Mouse (Mus musculus) kidney, postnatal 36 days (tissue): ENCODE results near the gene Cxxc4.

Experiments
- DNase-seq, 2 experiments: peaks; one replicate each; pipeline ENCODE4 v3.0.0; 2021 to 2022; ENCODE audit warnings: mixed read lengths in 2 of 2

Gene Cxxc4

GRCm38 (mm10) chr3:134254221-134254620 is 17.9 kb downstream of the Cxxc4 start:
- no peak for DNase-seq

- DNase-seq = no peak
These were observed 22.4 kb downstream of the Cxxc4 start for GRCm38 (mm10) chr3:134258715-134259114.

GRCm38 (mm10) chr3:134259300-134259699 is 23.0 kb downstream of the Cxxc4 start:
- DNase-seq = no peak

- DNase-seq = no peak
These were observed 43.4 kb downstream of the Cxxc4 start for GRCm38 (mm10) chr3:134279655-134280054.

- no peak for DNase-seq
These were observed 45.5 kb downstream of the Cxxc4 start for GRCm38 (mm10) chr3:134281527-134282370.

DNA sequence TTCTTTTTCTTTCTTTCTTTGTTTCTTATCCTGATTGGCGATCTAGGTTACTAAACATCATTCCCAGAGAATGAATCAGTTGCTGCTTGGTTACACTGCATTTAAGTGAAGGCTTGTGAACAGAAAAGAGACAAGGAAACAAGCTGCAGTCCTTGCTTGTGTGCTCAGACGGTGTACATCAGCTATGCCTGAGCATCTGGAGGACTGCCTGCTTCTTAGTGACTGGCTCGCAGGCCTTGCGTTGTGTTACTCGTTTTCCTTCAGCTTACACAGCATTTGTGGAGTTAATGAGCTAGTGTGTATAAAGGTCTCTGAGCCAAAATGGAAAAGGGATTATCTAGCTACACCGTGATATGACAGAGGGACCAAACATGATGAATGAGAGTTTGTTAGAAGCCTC is 58.9 kb downstream of the Cxxc4 start:
- DNase-seq = no peak

GRCm38 (mm10) chr3:134302681-134303491 is 66.6 kb downstream of the Cxxc4 start:
- no peak for DNase-seq

DNA sequence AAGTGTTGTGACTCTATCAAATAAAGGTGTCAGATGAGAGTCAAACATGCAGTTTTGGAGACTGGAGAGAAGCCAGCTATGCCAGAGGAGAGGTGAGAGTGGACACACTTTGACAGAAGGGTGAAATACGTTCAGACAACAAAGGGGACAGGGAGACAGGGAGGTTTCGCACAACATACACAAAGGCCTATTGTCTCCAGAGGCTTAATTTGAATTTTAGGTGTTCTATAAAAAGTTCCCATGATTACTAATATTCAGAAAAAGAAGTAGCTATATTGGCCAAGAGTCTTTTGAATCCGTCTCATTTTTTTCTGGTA is 67.2 kb downstream of the Cxxc4 start:
- no peak for DNase-seq

GRCm38 (mm10) chr3:134306507-134306906 is 70.2 kb downstream of the Cxxc4 start:
- DNase-seq = no peak

- DNase-seq = no peak
These were observed 71.5 kb downstream of the Cxxc4 start for GRCm38 (mm10) chr3:134307801-134308200.
